Mouse (Mus musculus) liver, adult 2 months (tissue): ENCODE measurements around the gene Fnd3c2. TPM values are rescaled to one million over a fixed set of nuclear protein-coding genes. Genes with fewer than 3 reads are reported as not detected.

Experiments
- DNase-seq: peaks from one replicate; pipeline ENCODE4 v3.0.0-alpha.2; 2011; ENCODE audit warnings: low read depth, low spot score; ENCODE audit errors: extremely low read depth
- H3K27ac ChIP-seq: fragments of 200-500 bp; replicated peaks from 2 replicates; pipeline ENCODE4 v1.5.1; 2012; ENCODE audit warnings: low read depth, mild to moderate bottlenecking, control low read depth, inconsistent platforms, low read length; ENCODE audit not compliant: insufficient read depth
- H3K27me3 ChIP-seq: fragments of 200-500 bp; 2 replicates; pipeline ENCODE4 v1.6.1; 2012; ENCODE audit warnings: mild to moderate bottlenecking, moderate library complexity, low read length, inconsistent platforms; ENCODE audit not compliant: control insufficient read depth, insufficient read depth
- H3K36me3 ChIP-seq: fragments of 200-500 bp; 2 replicates; pipeline ENCODE4 v1.6.1; 2012; ENCODE audit warnings: low read length, inconsistent platforms; ENCODE audit not compliant: control insufficient read depth, insufficient read depth
- H3K4me1 ChIP-seq: fragments of 200-500 bp; 2 replicates; pipeline ENCODE4 v1.6.1; 2011; ENCODE audit warnings: low read length; ENCODE audit not compliant: control insufficient read depth, insufficient read depth
- H3K4me3 ChIP-seq: fragments of 200-500 bp; 2 replicates; pipeline ENCODE4 v1.5.1; 2011; ENCODE audit warnings: low read depth, mild to moderate bottlenecking, control low read depth, low read length, moderate library complexity; ENCODE audit not compliant: insufficient read depth
- H3K79me2 ChIP-seq: fragments of 200-500 bp; 2 replicates; pipeline ENCODE4 v1.6.1; 2012; ENCODE audit warnings: inconsistent platforms, mild to moderate bottlenecking, low read length, moderate library complexity; ENCODE audit not compliant: control insufficient read depth, insufficient read depth
- H3K9ac ChIP-seq: fragments of 200-500 bp; 2 replicates; pipeline ENCODE4 v1.6.1; 2012; ENCODE audit warnings: low read depth, mild to moderate bottlenecking, control low read depth, inconsistent platforms, low read length
- CTCF ChIP-seq: fragments of 200-500 bp; IDR thresholded peaks from 2 replicates; pipeline ENCODE4 v1.5.1; 2011; ENCODE audit warnings: low read depth, low read length, control low read depth
- POLR2A ChIP-seq: fragments of 200-500 bp; IDR thresholded peaks from 2 replicates; pipeline ENCODE4 v1.6.1; 2011; ENCODE audit warnings: low read length, control low read depth; ENCODE audit not compliant: insufficient read depth; ENCODE audit errors: extremely low read depth
- WGBS: fragments of 180-500 bp; shearing (Covaris S2); methylation state at CpG from one replicate; pipeline ENCODE4 v1.1.7; 2018; 5-methylcytosine and 5-hydroxymethylcytosine counted together
- polyA plus RNA-seq: library from polyadenylated mRNA; depleted of rRNA; stranded (reverse); fragments of >200 nt; gene quantifications from 2 replicates; pipeline ENCODE4 v1.2.3, GENCODE M21; 2012; rRNA removed
- total RNA-seq: library from RNA; depleted of rRNA; stranded (reverse); fragments of >200 nt; gene quantifications from 2 replicates; pipeline ENCODE4 v1.2.3, GENCODE M21; 2014; rRNA removed

Fnd3c2 gene
- total RNA-seq (not detected in 2 replicates), polyA plus RNA-seq (not detected in 2 replicates)

- Histone ChIP-seq H3K36me3 (no peaks in the 10 kb centered on the region), H3K4me3 (no peak within 1 kb of the TSS), H3K4me1 (no peaks in the 10 kb centered on the region), H3K27me3 (no peaks in the 10 kb centered on the region), H3K9ac (no peak within 1 kb of the TSS), H3K27ac (no peak within 1 kb of the TSS), H3K79me2 (no peaks in the 10 kb centered on the region)
- no peak for DNase-seq
- WGBS = 85% methylated on average over 4 of the region's 4 CpGs
- no peak for TF ChIP-seq POLR2A
- no peak for TF ChIP-seq CTCF
These were observed at the start of gene Fnd3c2 for GRCm38 (mm10) chrX:106255276-106255675. TSS of gene Fnd3c2 (minus strand) at chrX:106255376.

GRCm38 (mm10) chrX:106284441-106284840 lies 29.3 kb upstream of the Fnd3c2 start:
- Histone ChIP-seq H3K36me3 (no peaks in the 10 kb centered on the region), H3K27me3 (no peaks in the 10 kb centered on the region), H3K79me2 (no peaks in the 10 kb centered on the region), H3K9ac (no peak overlapping the region), H3K4me1 (no peaks in the 10 kb centered on the region), H3K4me3 (no peak overlapping the region), H3K27ac (no peak overlapping the region)
- 85% methylated on average over 2 of the region's 2 CpGs for WGBS
- no peak for DNase-seq
- no peak for TF ChIP-seq POLR2A
- TF ChIP-seq CTCF = no peak

- Histone ChIP-seq H3K4me1 (no peaks in the 10 kb centered on the region), H3K36me3 (no peaks in the 10 kb centered on the region), H3K9ac (no peak within 1 kb of the TSS), H3K79me2 (no peaks in the 10 kb centered on the region; the same call in 1 of the 2 replicates), H3K27ac (no peak within 1 kb of the TSS), H3K27me3 (0 out of 2 replicates have a peak, but pooled peaks cover 3% of the 10 kb centered on the region), H3K4me3 (no peak within 1 kb of the TSS)
- DNase-seq = no peak
- WGBS = 90% methylated on average over 24 of the region's 25 CpGs
- TF ChIP-seq CTCF (no peak), POLR2A (no peak)
These were observed 34.1 kb downstream of the Fnd3c2 start, which contains the start of gene Taf9b for GRCm38 (mm10) chrX:106221058-106221457. TSS of gene Taf9b (minus strand) at chrX:106221158.

- H3K79me2 ChIP-seq = no peaks in the 10 kb centered on the region; the same call in 1 of the 2 replicates
- H3K4me1 ChIP-seq = no peaks in the 10 kb centered on the region
- H3K36me3 ChIP-seq = no peaks in the 10 kb centered on the region
- 0 out of 2 replicates have a peak, but pooled peaks cover 3% of the 10 kb centered on the region for H3K27me3 ChIP-seq
- H3K9ac ChIP-seq = peak overlapping the region; percentile 75
- peak overlapping the region; percentile 89 for H3K4me3 ChIP-seq
- no peak overlapping the region for H3K27ac ChIP-seq
- no peak for DNase-seq
- TF ChIP-seq POLR2A (no peak), CTCF (no peak)
- under 1% methylated on average over 42 of the region's 60 CpGs for WGBS
These were observed 35.8 kb downstream of the Fnd3c2 start for GRCm38 (mm10) chrX:106219171-106220032.

DNA sequence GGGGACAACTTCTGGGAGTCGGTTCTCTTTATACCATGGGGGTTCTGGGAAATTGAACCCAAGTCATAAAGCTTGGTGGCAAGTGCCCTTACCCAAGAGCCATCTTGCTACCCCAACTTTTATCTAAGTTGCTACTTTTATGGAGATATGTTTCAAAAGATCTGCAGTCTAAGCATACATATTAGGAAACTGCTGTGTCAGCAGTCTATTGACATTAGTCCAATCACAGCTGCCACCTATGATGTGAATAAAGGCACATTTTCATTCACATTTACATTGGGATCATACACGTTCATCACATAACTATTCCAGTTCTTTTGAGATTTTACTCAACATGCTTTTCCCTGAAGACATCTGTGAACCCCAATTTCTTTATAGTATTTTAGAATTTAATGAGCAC lies 46.1 kb downstream of the Fnd3c2 start:
- TF ChIP-seq POLR2A = no peak
- no peak for TF ChIP-seq CTCF
- Histone ChIP-seq H3K79me2 (no peaks in the 10 kb centered on the region), H3K36me3 (peaks cover 2% of the 10 kb centered on the region), H3K27ac (no peak overlapping the region), H3K4me3 (no peak overlapping the region), H3K9ac (no peak overlapping the region), H3K4me1 (no peaks in the 10 kb centered on the region), H3K27me3 (no peaks in the 10 kb centered on the region)
- 91% methylated on average over 2 of the region's 2 CpGs for WGBS
- DNase-seq = no peak

DNA sequence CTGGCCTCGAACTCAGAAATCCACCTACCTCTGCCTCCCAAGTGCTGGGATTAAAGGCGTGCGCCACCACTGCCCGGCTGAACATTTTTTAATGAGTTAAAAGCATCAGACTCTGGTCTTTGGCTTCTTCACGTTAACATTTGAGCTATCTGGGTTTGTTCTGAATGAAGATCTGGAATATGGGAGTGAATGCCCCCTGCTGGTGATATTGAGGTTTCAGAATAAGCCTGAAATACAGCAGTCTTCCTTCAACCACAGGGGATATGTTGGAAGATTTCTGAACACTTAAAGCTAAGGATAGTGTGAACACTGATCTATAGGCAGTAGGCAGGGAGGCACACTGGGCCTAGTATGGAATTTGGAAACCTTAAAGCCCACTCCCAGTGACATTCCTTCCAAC lies 56.3 kb downstream of the Fnd3c2 start:
- no peak overlapping the region for H3K4me3 ChIP-seq
- no peaks in the 10 kb centered on the region for H3K27me3 ChIP-seq
- no peaks in the 10 kb centered on the region for H3K79me2 ChIP-seq
- H3K27ac ChIP-seq = no peak overlapping the region
- 77% methylated on average over 5 of the region's 5 CpGs for WGBS
- H3K36me3 ChIP-seq = peaks cover 70% of the 10 kb centered on the region
- no peak overlapping the region for H3K9ac ChIP-seq
- TF ChIP-seq POLR2A (no peak), CTCF (0 out of 2 replicates have a peak, but pooled peaks have one; percentile 7)
- DNase-seq = no peak
- no peaks in the 10 kb centered on the region for H3K4me1 ChIP-seq
